Mouse (Mus musculus) ovary, adult 2 months (tissue): ENCODE data around the gene Sypl2. TPM values are rescaled to one million over a fixed set of nuclear protein-coding genes. Genes with fewer than 3 reads are reported as not detected.

Source experiments
- polyA plus RNA-seq: library from polyadenylated mRNA; depleted of rRNA; stranded (reverse); fragments of >200 nt; gene quantifications from 2 replicates; pipeline ENCODE4 v1.2.3, GENCODE M21; 2012; rRNA removed

The Sypl2 gene
- 0.16 and 0.17 TPM in 2 replicates for polyA plus RNA-seq

GRCm38 (mm10) chr3:108226558-108227350, at the start of gene Sypl2:
Gene Sypl2 (minus strand): TSS chr3:108226648.

GRCm38 (mm10) chr3:108256719-108257637, 30.5 kb upstream of the Sypl2 start, which contains the start of gene Psma5:
Gene Psma5 (plus strand): TSS chr3:108256926.

GRCm38 (mm10) chr3:108210771-108211139, 15.7 kb downstream of the Sypl2 start, which contains the start of gene Atxn7l2:
Gene Atxn7l2 (minus strand): TSS chr3:108210934.

GRCm38 (mm10) chr3:108200329-108201323, 25.8 kb downstream of the Sypl2 start, which contains the start of gene Cyb561d1:
Gene Cyb561d1 (minus strand): TSS chr3:108201212.

GRCm38 (mm10) chr3:108186098-108187047, 40.1 kb downstream of the Sypl2 start, which contains the start of gene Amigo1:
Gene Amigo1 (plus strand): TSS chr3:108186335.

Other genes with a start within 250 kb of the Sypl2 start
- 769 and 813 TPM in 2 replicates for gene Gstm2, start 240.2 kb downstream of the Sypl2 start, polyA plus RNA-seq
- gene Gstm1, start 208.7 kb downstream of the Sypl2 start, polyA plus RNA-seq, result 1,875 and 2,662 TPM in 2 replicates
- 10.8 and 14.4 TPM in 2 replicates for gene Gstm4, start 181.8 kb downstream of the Sypl2 start, polyA plus RNA-seq
- gene Ampd2, start 140.0 kb downstream of the Sypl2 start, polyA plus RNA-seq, result 259 and 297 TPM in 2 replicates
- 1.8 and 2.3 TPM in 2 replicates for gene Gnat2, start 133.9 kb downstream of the Sypl2 start, polyA plus RNA-seq
- gene Gnai3, start 80.5 kb downstream of the Sypl2 start, polyA plus RNA-seq, result 15.1 and 16.2 TPM in 2 replicates
- not detected in 2 replicates for gene Gpr61, start 71.8 kb downstream of the Sypl2 start, polyA plus RNA-seq
- 42.4 and 42.5 TPM in 2 replicates for gene Amigo1, start 40.3 kb downstream of the Sypl2 start, polyA plus RNA-seq
- gene Cyb561d1, start 25.4 kb downstream of the Sypl2 start, polyA plus RNA-seq, result 8.7 and 9.5 TPM in 2 replicates
- 16.2 and 17.9 TPM in 2 replicates for gene Atxn7l2, start 15.7 kb downstream of the Sypl2 start, polyA plus RNA-seq
- gene Psma5, start 30.3 kb upstream of the Sypl2 start, polyA plus RNA-seq, result 40.5 and 50.5 TPM in 2 replicates
- gene Sort1, start 57.4 kb upstream of the Sypl2 start, polyA plus RNA-seq, result 29.1 and 29.2 TPM in 2 replicates
- gene Mybphl, start 138.3 kb upstream of the Sypl2 start, polyA plus RNA-seq, result not detected in 2 replicates
- 8.1 and 12.4 TPM in 2 replicates for gene Psrc1, start 157.2 kb upstream of the Sypl2 start, polyA plus RNA-seq
- gene Celsr2, start 188.9 kb upstream of the Sypl2 start, polyA plus RNA-seq, result 35.2 and 37.0 TPM in 2 replicates
- gene Sars, start 218.6 kb upstream of the Sypl2 start, polyA plus RNA-seq, result 28.4 and 31.9 TPM in 2 replicates